Mouse (Mus musculus) layer of hippocampus, adult 9-11 months (tissue): ENCODE measurements around the gene Dnajb2.
"Not testable (repeated sequence)": the region's sequence is repeated elsewhere in the genome, so short reads cannot be mapped to it uniquely, and the experiment has no call there.

Source experiments
- DNase-seq: peaks from one replicate; pipeline ENCODE4 v3.0.0; 2022

The Dnajb2 gene

GRCm38 (mm10) chr1:75219531-75219930 lies 16.7 kb upstream of the Dnajb2 start, which contains the start of gene Tuba4a:
Gene Tuba4a, minus strand, starts transcription at chr1:75219865.
- DNase-seq, result no peak

GRCm38 (mm10) chr1:75221538-75221937 lies 14.7 kb upstream of the Dnajb2 start:
- DNase-seq, result no peak

DNA sequence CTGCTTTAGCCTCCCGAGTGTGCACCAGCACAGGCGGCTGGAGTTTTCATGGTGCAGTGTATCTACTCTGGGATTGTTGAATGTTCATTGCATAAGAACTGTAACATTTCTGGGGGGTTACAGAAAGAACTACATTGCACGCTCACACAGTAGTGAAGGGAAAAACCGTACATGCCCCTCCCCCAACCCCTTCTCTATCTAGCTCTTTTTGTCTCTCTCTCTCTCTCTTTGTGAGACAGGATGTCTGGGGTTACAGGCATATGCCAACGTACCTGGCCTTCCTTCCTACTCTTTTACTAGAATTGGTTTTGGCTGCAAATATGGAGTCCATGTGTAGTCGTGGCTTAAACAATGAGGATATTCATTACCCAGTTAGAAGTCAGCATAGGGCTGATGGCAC lies 13.3 kb upstream of the Dnajb2 start:
- no peak for DNase-seq

- no peak for DNase-seq
These were observed 12.7 kb upstream of the Dnajb2 start for GRCm38 (mm10) chr1:75223532-75223931.

DNA sequence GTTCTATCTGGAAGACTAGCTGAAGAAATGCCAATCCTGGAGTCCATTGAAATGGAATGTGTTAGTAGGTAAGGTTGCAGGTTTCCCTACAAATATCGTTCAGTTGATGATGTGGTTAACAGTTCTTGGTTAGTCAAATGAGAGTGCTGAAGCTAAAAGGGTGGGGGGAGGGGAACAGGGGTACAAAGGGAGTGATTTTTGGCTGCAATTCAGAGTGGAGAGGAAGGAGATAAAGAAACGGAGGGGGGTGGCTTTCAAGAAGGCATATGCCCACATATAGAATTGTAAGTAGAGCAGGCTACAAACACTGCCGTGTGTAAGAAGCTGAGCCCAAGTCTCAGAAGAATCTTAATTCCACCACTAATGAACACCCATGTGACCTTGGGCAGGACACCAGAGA lies 10.7 kb upstream of the Dnajb2 start:
- DNase-seq, result no peak

GRCm38 (mm10) chr1:75226138-75226537 lies 10.1 kb upstream of the Dnajb2 start:
- no peak for DNase-seq

- no peak for DNase-seq
These were observed 8.6 kb upstream of the Dnajb2 start for GRCm38 (mm10) chr1:75227653-75228052.

GRCm38 (mm10) chr1:75229158-75229557 lies 7.0 kb upstream of the Dnajb2 start:
- DNase-seq, result no peak

GRCm38 (mm10) chr1:75230335-75230994 lies 5.7 kb upstream of the Dnajb2 start:
- DNase-seq, result no peak

- no peak for DNase-seq
These were observed 5.0 kb upstream of the Dnajb2 start for GRCm38 (mm10) chr1:75231224-75231623.

DNA sequence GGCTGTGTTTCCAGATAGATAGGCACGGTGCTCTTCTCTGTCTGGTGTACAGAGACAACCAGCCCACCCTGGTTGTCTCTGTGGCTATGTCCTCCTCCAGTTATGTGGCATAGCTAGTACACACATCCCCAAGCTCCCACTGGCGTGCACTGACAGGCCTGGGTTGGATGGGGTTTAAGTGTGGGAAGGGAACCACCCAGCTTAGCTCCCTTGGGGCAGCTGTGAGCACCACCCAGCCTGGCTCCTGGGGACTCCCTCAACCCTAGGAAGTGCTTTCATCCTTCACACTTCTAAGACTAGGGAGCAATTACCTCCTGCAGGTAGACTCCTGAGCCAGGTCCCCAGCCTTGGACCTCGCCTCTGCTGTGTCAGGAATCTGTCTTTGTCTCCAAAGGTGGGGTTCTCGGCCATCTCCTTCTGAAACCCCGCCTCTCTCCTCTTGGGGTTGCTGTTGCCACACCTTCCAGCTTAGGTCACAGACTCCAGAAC lies 4.5 kb upstream of the Dnajb2 start, which contains the start of gene A630095N17Rik:
Gene A630095N17Rik, minus strand, starts transcription at position 439 of the 489 bp plus-strand sequence.
- no peak for DNase-seq

GRCm38 (mm10) chr1:75232489-75232888 lies 3.7 kb upstream of the Dnajb2 start:
- not testable (repeated sequence) for DNase-seq

DNA sequence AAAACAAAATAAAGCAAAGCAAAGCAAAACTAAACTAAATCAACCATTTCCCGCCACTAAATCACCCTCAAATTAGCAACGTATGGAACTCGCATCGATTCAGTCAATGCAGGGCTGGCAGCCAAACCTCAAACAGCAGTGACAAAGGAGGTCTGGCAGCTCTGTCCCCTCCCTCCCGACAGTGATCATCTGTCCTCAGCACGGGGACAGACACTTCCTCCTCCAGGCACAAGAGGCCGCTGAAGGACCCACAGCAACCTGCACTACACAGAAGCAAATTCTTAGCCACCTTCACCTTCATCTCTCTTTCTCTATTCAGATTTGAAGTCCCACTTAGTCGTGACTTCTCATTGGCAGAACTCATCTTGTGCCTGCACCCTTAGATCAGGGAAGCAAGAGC lies 1.6 kb upstream of the Dnajb2 start:
- peak; percentile 85 for DNase-seq

DNA sequence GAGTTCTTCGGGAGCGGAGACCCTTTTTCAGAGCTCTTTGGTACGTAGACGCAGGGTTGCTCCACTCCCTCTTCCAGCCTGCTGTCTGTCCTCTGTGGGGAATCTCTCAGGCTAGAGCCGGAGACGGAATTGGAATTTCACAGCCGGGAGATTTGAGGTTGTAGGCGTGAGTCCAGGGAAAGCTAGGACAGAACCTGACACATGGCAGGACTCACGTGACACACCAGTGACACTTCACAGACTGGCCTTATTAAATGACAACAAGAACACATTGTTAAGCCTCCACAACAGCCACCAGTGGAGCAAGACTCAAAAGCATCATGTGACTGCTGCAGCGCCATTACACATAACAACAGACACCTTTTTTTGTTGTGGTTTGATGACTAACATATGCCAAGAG lies 3.4 kb downstream of the Dnajb2 start:
- peak; percentile 89 for DNase-seq

- DNase-seq, result no peak
These were observed 7.2 kb downstream of the Dnajb2 start for GRCm38 (mm10) chr1:75243411-75243810.

DNA sequence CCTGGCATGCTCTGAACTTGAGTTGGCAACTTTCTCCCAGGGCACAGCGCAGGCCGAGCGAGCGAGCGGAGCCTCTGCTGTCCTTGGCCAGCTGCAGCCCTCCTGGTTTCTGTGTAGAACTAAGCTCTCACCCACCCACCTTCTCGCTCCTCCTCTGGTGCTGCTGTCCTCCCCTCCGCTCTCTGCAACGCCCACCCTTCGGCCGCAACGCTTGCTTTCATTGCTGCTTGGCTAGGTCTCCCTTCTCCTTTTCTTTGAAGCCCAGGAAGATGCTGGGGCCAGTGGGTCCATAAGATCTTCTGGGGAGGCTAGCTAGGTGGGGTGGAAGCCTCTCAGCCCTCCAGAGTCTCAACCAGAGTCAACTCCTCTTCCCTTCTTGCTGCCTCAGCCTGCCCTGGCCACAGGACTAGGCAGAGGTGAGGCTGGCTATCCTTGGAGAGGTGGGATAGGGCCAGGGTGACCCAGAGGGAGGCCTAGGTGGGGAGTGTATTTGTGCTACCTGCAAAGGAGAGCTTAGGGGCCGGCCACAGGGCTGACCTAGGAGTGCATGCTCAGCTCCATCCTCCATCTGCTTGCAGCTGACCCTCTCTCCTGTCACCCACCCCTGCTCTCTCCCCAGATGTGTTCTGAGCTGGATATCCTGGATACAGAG lies 8.1 kb downstream of the Dnajb2 start:
- DNase-seq, result no peak

DNA sequence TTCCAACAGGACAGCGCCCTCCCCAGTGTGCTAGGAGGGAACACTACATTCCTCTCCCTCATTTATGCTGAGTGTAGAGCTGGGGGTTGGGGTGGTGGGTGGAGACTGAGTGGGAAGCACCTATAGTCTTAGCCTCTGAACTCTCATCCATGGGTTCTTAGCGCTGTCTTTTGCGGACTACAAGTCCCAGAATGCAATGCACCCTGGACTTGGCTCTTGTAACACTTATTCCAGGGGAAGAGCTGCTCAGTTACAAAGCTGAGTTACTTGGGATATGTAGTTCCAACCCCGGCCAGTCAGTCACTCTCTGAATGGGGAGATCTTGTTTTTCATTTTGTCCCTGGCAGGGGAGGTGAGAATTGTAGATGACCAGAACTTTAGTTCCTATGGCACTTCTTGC lies 8.6 kb downstream of the Dnajb2 start:
- DNase-seq, result peak; percentile 73

- DNase-seq, result no peak
These were observed 11.1 kb downstream of the Dnajb2 start for GRCm38 (mm10) chr1:75247071-75247930.

DNA sequence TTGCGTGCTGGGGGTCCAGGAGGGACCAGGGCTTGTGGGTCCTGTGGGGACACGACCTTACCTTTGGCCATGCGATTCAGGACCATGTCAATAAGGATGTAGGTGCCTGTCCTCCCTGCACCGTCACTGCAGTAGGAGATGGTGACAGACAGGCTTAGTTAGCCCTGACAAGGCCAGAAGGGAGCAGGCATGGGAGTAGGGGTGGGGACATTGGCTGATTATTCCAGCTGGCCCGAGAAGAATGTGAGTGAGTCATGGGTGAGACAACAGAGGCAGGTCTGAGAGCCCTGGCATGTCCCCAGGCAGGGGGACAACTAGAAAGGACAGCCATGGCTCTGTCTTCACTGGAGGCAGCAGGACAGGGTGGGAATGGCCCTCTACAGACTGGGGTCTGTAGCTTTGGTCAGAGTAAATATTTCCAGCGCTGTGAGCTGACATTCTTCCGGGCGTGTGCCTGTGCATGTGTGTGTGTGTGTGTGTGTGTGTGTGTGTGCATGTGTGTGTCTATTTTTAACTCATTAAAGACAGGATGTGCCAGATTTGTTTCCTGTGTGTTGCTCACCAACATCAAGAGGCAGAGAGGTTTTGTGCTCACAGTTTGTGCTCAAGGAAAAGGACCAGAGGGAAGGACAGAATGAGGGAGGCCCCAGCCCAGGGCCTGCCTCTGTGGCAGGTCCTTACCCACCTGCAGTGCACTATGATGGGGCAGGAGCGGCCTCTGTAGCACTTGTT lies 12.0 kb downstream of the Dnajb2 start:
- peak; percentile 87 for DNase-seq

GRCm38 (mm10) chr1:75250498-75250897 lies 14.3 kb downstream of the Dnajb2 start:
- DNase-seq, result no peak

GRCm38 (mm10) chr1:75251112-75251970 lies 15.1 kb downstream of the Dnajb2 start:
- no peak for DNase-seq

DNA sequence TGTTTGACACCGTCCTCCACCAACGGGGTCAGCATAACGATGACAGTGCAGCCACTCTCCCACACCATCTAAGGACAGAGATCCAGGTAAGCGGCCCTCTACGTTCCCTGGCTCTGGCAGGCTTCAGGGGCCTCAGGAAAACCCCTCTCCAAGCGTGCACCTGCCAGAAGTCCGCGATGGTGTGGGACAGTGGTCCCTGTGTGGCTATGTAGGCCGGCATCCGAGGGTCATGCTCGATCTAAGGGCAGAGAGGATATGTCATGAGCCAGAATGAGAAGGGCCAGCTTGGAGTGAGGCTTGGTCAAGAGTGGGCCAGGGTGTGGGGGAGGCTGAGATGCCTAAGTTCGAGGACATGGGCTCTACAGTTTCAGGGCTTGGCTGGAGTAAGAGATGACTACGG lies 16.1 kb downstream of the Dnajb2 start:
- DNase-seq, result no peak
